Mouse (Mus musculus): ENCODE measurements around the gene Timp2.

- no peak for TF ChIP-seq CTCF (IDR thresholded peaks at IDR 0.05; ENCODE audit: control insufficient read depth, insufficient read depth, low read length)
- TF ChIP-seq POLR2A (IDR thresholded peaks at IDR 0.05; ENCODE audit: borderline replicate concordance, control insufficient read depth, low read depth, low read length), result no peak
Measured at GRCm38 (mm10) chr11:118378656-118379055, 23.1 kb upstream of the Timp2 start.
